Mouse (Mus musculus) C3H10T1/2 (cell line): ENCODE measurements around the gene Cnksr2. TPM values are rescaled to one million over a fixed set of nuclear protein-coding genes. Genes with fewer than 3 reads are reported as not detected.

Experiments
- polyA plus RNA-seq, 2 experiments: library from polyadenylated mRNA; unstranded; fragments of >200 nt; fragmentation: generic; extraction: Trizol; gene quantifications; one replicate each; pipeline ENCODE4 v1.2.1; 2012; ENCODE audit warnings: missing spikeins in 2 of 2

Gene Cnksr2
- not detected for polyA plus RNA-seq

GRCm38 (mm10) chrX:158043057-158043843, at the start of gene Cnksr2:
Gene Cnksr2 (minus strand): TSS chrX:158043294.

GRCm38 (mm10) chrX:157818207-157818920, 224.7 kb downstream of the Cnksr2 start, which contains the start of gene Klhl34:
Gene Klhl34 (plus strand): TSS chrX:157818435.

Other genes starting within 250 kb of the Cnksr2 start
- gene Klhl34, start 224.9 kb downstream of the Cnksr2 start, polyA plus RNA-seq: not detected